Mouse (Mus musculus): Measurements from ENCODE around the gene Rcn1.

- no peak for TF ChIP-seq POLR2A (IDR thresholded peaks at IDR 0.05; ENCODE audit: low read depth, low read length)
- no peak for TF ChIP-seq CTCF (IDR thresholded peaks at IDR 0.05; ENCODE audit: borderline replicate concordance, insufficient read depth, low read length)
Measured at GRCm38 (mm10) chr2:105418629-105419227, 19.6 kb upstream of the Rcn1 start.
